ENCODE assay signal across 5 mouse cellular contexts in the genomic region with DNA sequence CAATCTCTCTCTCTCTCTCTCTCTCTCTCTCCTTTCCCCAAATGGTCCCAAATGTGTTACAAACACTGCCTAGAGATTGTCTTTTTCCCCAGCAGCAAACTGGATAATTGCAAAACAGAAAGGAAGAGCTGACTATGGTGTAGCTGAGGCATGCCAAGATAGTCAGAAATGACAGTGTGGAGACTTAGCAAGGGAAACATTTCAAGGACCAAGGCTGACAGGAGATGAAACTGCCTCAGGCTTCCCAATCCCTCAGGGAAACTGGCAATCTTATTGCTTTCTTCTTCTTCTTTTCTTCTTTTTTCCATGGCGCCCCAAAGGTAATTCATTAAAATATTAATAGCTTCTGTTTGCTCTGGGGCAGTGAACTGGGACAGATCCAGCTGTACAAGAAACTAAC.
"Had no signal": no experiment of that assay in that cellular context is flagged by ENCODE, and none has a peak within 500 bp of the region (broad histone marks: within the 10 kb centered on the region; RNA-seq: fewer than 3 reads in every experiment).

No protein-coding gene starts in this region.

- H3K9me3 ChIP-seq: limb, embryonic 12.5 days; liver, embryonic 13.5 days; lung, embryonic 15.5 days had no signal

- H3K9ac ChIP-seq: limb, embryonic 12.5 days; liver, embryonic 13.5 days; liver, postnatal 0 days; lung, embryonic 15.5 days had no signal

- H3K27ac ChIP-seq: limb, embryonic 12.5 days; liver, embryonic 13.5 days; lung, embryonic 15.5 days; macrophage had no signal

- H3K36me3 ChIP-seq: limb, embryonic 12.5 days; liver, embryonic 13.5 days; lung, embryonic 15.5 days had no signal

- H3K4me3 ChIP-seq: limb, embryonic 12.5 days; liver, embryonic 13.5 days; lung, embryonic 15.5 days had no signal

- H3K4me1 ChIP-seq: liver, embryonic 13.5 days had no signal

- H3K27me3 ChIP-seq: limb, embryonic 12.5 days; liver, embryonic 13.5 days; lung, embryonic 15.5 days had no signal

- H3K4me2 ChIP-seq: liver, embryonic 13.5 days; lung, embryonic 15.5 days had no signal
